Mouse (Mus musculus) stomach, postnatal 0 days (tissue): ENCODE data around the gene Nup107.

ENCODE experiments used
- CTCF ChIP-seq: IDR thresholded peaks from 2 replicates; pipeline ENCODE4 v1.5.1; 2016; ENCODE audit warnings: antibody characterized with exemption, low read depth, mild to moderate bottlenecking, moderate library complexity
- EP300 ChIP-seq: optimal IDR thresholded peaks from 2 replicates; pipeline ENCODE3; 2016; ENCODE audit warnings: antibody characterized with exemption

- no peak for TF ChIP-seq CTCF
- TF ChIP-seq EP300, result no peak
Measured at GRCm38 (mm10) chr10:117701034-117701829, 91.3 kb downstream of the Nup107 start.
